Mouse (Mus musculus) MEL (cell line): ENCODE measurements at regions not wholly inside any gene's neighbourhood (a gene's known extent, or its start where the extent isn't known, plus 50 kb on each side); places are given as distances from the start of the nearest gene placed in this dataset.
A peak's percentile ranks its signal among the peaks of the same experiment; 100 is the strongest.

ENCODE experiments used
- DNase-seq: peaks from one replicate; pipeline ENCODE4 v3.0.0; 2011; ENCODE audit warnings: low read depth, low spot score
- H3K27ac ChIP-seq: 2 replicates; pipeline ENCODE4 v1.5.1; 2012; ENCODE audit warnings: low read depth, mild to moderate bottlenecking, control low read depth, low read length, moderate library complexity; ENCODE audit not compliant: control insufficient read depth
- H3K27me3 ChIP-seq, 2 experiments: fragments of 150-350 bp in 1 of 2; sonication (generic) in 1 of 2; 2 replicates each; pipeline ENCODE4 v1.6.1; 2012; ENCODE audit warnings: low read length in 2 of 2, mild to moderate bottlenecking in 2 of 2, improper control_type of control experiment in 1 of 2, moderate library complexity in 1 of 2; ENCODE audit not compliant: insufficient read depth in 2 of 2, control insufficient read depth in 1 of 2
- H3K36me3 ChIP-seq, 2 experiments: 2 replicates each; pipeline ENCODE4 v1.6.1; 2012 to 2014; ENCODE audit warnings: low read length in 2 of 2, improper control_type of control experiment in 1 of 2, inconsistent platforms in 1 of 2, mild to moderate bottlenecking in 1 of 2; ENCODE audit not compliant: insufficient read depth in 2 of 2, control insufficient read depth in 1 of 2
- H3K4me1 ChIP-seq, 2 experiments: fragments of 150-350 bp in 1 of 2; sonication (generic) in 1 of 2; 2 replicates each; pipeline ENCODE4 v1.6.1; 2012; ENCODE audit warnings: low read length in 2 of 2, improper control_type of control experiment in 1 of 2, mild to moderate bottlenecking in 1 of 2; ENCODE audit not compliant: insufficient read depth in 2 of 2, control insufficient read depth in 1 of 2
- H3K4me3 ChIP-seq, 2 experiments: fragments of 150-350 bp in 1 of 2; sonication (generic) in 1 of 2; 2 replicates each; pipeline ENCODE4 v1.5.1; 2012; ENCODE audit warnings: low read depth in 2 of 2, low read length in 2 of 2, mild to moderate bottlenecking in 2 of 2, moderate library complexity in 2 of 2, control low read depth in 1 of 2, improper control_type of control experiment in 1 of 2; ENCODE audit not compliant: control insufficient read depth in 1 of 2, insufficient read depth in 1 of 2
- H3K79me2 ChIP-seq: 2 replicates; pipeline ENCODE4 v1.6.1; 2012; ENCODE audit warnings: mild to moderate bottlenecking, low read length, moderate library complexity; ENCODE audit not compliant: control insufficient read depth, poor library complexity, insufficient read depth
- H3K9ac ChIP-seq: 2 replicates; pipeline ENCODE4 v1.6.1; 2012; ENCODE audit warnings: low read depth, mild to moderate bottlenecking, control low read depth, low read length, moderate library complexity; ENCODE audit not compliant: control insufficient read depth, poor library complexity, severe bottlenecking
- H3K9me3 ChIP-seq: fragments of 150-350 bp; sonication (generic); replicated peaks from 2 replicates; pipeline ENCODE4 v1.6.1; 2012; ENCODE audit warnings: mild to moderate bottlenecking, low read length, improper control_type of control experiment, moderate library complexity; ENCODE audit not compliant: insufficient read depth
- BHLHE40 ChIP-seq: IDR thresholded peaks from 2 replicates; pipeline ENCODE4 v1.6.1; 2012; ENCODE audit warnings: low read depth, mild to moderate bottlenecking, inconsistent platforms, low read length, improper control_type of control experiment, borderline replicate concordance
- CTCF ChIP-seq, 3 experiments: IDR thresholded peaks in 2 of 3; conservative IDR thresholded peaks in 1 of 3; 2 replicates each; pipeline ENCODE4 v1.5.1; 2011 to 2012; ENCODE audit warnings: low read length in 3 of 3, low read depth in 2 of 3, mild to moderate bottlenecking in 2 of 3, improper control_type of control experiment in 1 of 3, inconsistent platforms in 1 of 3, mixed read lengths in 1 of 3, moderate library complexity in 1 of 3; ENCODE audit not compliant: control insufficient read depth in 1 of 3, insufficient read depth in 1 of 3, poor library complexity in 1 of 3, severe bottlenecking in 1 of 3
- ELF1 ChIP-seq: IDR thresholded peaks from 2 replicates; pipeline ENCODE4 v1.6.1; 2014; ENCODE audit warnings: low read depth, mild to moderate bottlenecking, inconsistent platforms, low read length, improper control_type of control experiment, moderate library complexity
- EP300 ChIP-seq, 2 experiments: IDR thresholded peaks; 2 replicates each; pipeline ENCODE4 v1.6.1; 2011; ENCODE audit warnings: improper control_type of control experiment in 2 of 2, low read length in 2 of 2, low read depth in 1 of 2, mild to moderate bottlenecking in 1 of 2
- ETS1 ChIP-seq: IDR thresholded peaks from 2 replicates; pipeline ENCODE4 v1.6.1; 2012; ENCODE audit warnings: low read depth, mild to moderate bottlenecking, inconsistent platforms, low read length, improper control_type of control experiment, moderate library complexity
- MAFK ChIP-seq: IDR thresholded peaks from 2 replicates; pipeline ENCODE4 v1.6.1; 2011; ENCODE audit warnings: low read depth, mild to moderate bottlenecking, low read length, improper control_type of control experiment, borderline replicate concordance
- MAZ ChIP-seq: IDR thresholded peaks from 2 replicates; pipeline ENCODE4 v1.6.1; 2012; ENCODE audit warnings: low read depth, mild to moderate bottlenecking, inconsistent platforms, low read length, improper control_type of control experiment
- MEF2A ChIP-seq: IDR thresholded peaks from 2 replicates; pipeline ENCODE4 v1.6.1; 2014; ENCODE audit warnings: low read depth, mild to moderate bottlenecking, inconsistent platforms, low read length, improper control_type of control experiment; ENCODE audit not compliant: poor library complexity, insufficient replicate concordance, severe bottlenecking; ENCODE audit errors: extremely low read depth
- POLR2AphosphoS2 ChIP-seq: IDR thresholded peaks from 2 replicates; pipeline ENCODE4 v1.6.1; 2011; ENCODE audit warnings: low read length, improper control_type of control experiment
- ZNF384 ChIP-seq: IDR thresholded peaks from 2 replicates; pipeline ENCODE4 v1.6.1; 2012; ENCODE audit warnings: low read depth, mild to moderate bottlenecking, inconsistent platforms, low read length, improper control_type of control experiment

DNA sequence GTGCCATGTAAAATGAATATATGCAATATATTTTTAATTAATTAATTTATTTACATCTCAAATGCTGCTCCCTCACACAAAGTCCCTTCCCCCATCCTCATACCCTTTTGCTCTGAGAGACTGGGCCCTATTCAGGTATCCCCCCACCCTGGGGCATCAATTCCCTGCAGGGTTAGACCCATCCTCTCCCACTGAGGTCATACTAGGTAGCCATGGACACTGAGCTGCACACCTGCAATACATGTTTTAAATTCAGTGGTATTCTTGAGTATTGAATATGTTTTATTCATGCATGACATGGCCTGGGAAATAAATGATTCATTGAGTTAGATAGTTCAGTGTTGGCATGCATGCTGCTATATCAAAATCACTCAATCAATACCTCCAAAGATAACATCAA lies 156.0 kb downstream of the Etaa1 start:
- no peaks in the 10 kb centered on the region for H3K4me1 ChIP-seq
- no peak overlapping the region for H3K9ac ChIP-seq
- H3K79me2 ChIP-seq, result no peaks in the 10 kb centered on the region
- TF ChIP-seq ZNF384 (no peak), POLR2AphosphoS2 (0 out of 2 replicates have a peak, but pooled peaks have one; percentile 30), ELF1 (no peak)
- 0 out of 2 replicates have a peak, but pooled peaks cover 2% of the 10 kb centered on the region for H3K9me3 ChIP-seq
- H3K27me3 ChIP-seq, result no peaks in the 10 kb centered on the region
- DNase-seq, result no peak
- no peak overlapping the region for H3K4me3 ChIP-seq
- no peak overlapping the region for H3K27ac ChIP-seq
- peaks cover 0 to 5% of the 10 kb centered on the region in 2 experiments; a peak in 1 of 4 replicates for H3K36me3 ChIP-seq

DNA sequence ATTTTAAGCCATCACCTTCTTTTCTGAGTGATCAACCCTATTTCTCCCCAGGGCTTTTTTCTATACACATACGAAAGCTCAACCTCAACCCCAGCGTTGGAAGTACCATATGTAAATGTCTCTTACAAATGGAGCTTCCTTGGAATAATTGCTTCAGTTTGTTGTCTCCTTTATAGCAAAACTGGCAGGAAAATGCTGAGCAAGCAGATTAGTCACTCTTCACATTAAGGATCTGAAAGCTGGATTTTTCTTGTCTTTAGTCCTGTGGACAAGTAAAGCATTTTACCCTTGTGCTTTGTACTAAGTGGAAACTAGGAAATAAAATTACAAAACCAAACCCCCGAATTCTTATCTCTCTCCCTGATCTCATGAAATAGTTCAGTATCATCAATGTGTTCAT lies 145.8 kb downstream of the Etaa1 start:
- Histone ChIP-seq H3K4me3 (no peak overlapping the region), H3K9ac (no peak overlapping the region), H3K27me3 (no peaks in the 10 kb centered on the region; a peak in 1 of 4 replicates), H3K4me1 (no peaks in the 10 kb centered on the region), H3K36me3 (peaks cover 0 to 2% of the 10 kb centered on the region in 2 experiments; a peak in 2 of 4 replicates), H3K9me3 (no peaks in the 10 kb centered on the region), H3K79me2 (no peaks in the 10 kb centered on the region), H3K27ac (no peak overlapping the region)
- no peak for TF ChIP-seq POLR2AphosphoS2
- TF ChIP-seq MAFK, result peak; percentile 86
- DNase-seq, result no peak

DNA sequence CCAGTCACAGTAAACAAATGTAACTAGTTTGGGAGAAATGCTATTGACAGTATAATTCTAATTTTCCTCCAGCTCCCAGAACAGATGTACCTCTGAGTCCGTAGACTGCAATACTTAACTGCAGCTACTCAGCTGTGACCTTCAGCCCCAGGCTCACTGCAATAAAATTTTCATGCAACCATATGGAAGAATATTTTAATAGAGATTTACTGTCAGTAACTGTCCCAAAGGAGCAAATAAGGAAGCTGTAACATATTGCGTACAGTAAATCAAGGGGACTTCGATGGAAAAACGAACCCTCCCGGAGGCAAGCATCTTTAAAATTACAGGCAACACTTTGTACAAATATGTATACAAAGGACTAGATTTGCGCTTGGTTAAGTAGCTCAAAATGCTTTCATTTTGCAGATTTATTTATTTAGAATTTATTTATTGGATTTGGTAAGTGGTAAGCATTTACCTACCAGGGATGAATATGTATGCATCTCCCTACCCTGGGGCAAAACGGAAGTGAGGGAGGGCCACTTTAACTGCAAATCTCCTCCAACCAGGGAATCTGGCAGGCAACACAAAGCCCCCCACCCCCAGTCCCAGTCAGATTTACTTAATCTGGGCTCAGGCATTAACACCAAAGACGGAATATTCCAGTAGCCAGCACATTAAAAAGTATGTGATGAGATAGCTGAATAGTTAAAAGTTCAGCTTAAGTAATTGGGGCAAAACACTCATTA lies 141.7 kb downstream of the Etaa1 start:
- DNase-seq, result no peak
- TF ChIP-seq ETS1, result no peak
- no peak for TF ChIP-seq EP300 (IDR thresholded peaks at IDR 0.05; ENCODE audit: low read depth in 1 of 2, low read length in 2 of 2)
- no peak for TF ChIP-seq CTCF (IDR thresholded peaks at IDR 0.05 in 2 of 3, conservative IDR thresholded peaks at IDR 0.05 in 1 of 3; ENCODE audit: control insufficient read depth in 1 of 3, insufficient read depth in 1 of 3, low read depth in 2 of 3, low read length in 3 of 3, poor library complexity in 1 of 3, severe bottlenecking in 1 of 3)
- no peak for TF ChIP-seq MAFK
- no peak for TF ChIP-seq MEF2A
- no peak for TF ChIP-seq BHLHE40
- no peak for TF ChIP-seq ZNF384
- no peak for TF ChIP-seq MAZ
- Histone ChIP-seq H3K36me3 (peaks cover 0 to 3% of the 10 kb centered on the region in 2 experiments; a peak in 1 of 4 replicates), H3K4me3 (no peak overlapping the region), H3K9ac (no peak overlapping the region), H3K27me3 (no peaks in the 10 kb centered on the region; a peak in 1 of 4 replicates), H3K27ac (no peak overlapping the region), H3K79me2 (no peaks in the 10 kb centered on the region), H3K4me1 (no peaks in the 10 kb centered on the region), H3K9me3 (no peaks in the 10 kb centered on the region)
